Mouse (Mus musculus) erythroblast, embryonic 14.5 days (primary cell): ENCODE results near the gene Zfp74.

Source experiments
- GATA1 ChIP-seq: IDR thresholded peaks from 2 replicates; pipeline ENCODE4 v1.6.1; 2012; ENCODE audit warnings: low read length, inconsistent platforms, mixed read lengths
- TAL1 ChIP-seq: IDR thresholded peaks from 3 replicates; pipeline ENCODE4 v1.6.1; 2012; ENCODE audit warnings: low read length, inconsistent platforms, mixed read lengths

DNA sequence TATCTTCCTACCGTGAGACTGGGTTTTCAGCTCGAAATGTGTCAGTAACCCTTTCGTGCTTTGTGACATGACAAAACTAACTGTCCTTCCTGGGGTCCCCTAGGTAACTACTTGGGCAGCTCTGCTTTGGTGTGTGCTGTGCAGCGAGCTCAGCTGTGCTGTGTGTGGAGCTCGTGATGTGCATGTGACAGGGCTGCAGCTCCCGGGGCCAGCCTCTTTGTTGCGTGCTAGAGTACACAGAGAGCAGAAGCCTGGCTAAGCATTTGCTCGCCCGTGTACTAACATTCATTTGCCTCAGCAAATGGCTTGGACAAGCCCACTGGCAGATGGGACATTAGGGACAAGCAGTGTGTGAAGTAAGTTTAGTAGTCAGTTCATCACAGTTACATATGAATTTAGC, 39.5 kb upstream of the Zfp74 start:
- TF ChIP-seq TAL1 (no peak), GATA1 (no peak)
